Mouse (Mus musculus) heart, postnatal 0 days (tissue): ENCODE data around the gene Ntrk3.

Experiments used
- CTCF ChIP-seq: IDR thresholded peaks from 2 replicates; pipeline ENCODE4 v1.5.1; 2016; ENCODE audit warnings: antibody characterized with exemption, control low read depth, low read depth
- EP300 ChIP-seq: IDR thresholded peaks from 2 replicates; pipeline ENCODE4 v1.6.1; 2016; ENCODE audit warnings: antibody characterized with exemption, low read depth

DNA sequence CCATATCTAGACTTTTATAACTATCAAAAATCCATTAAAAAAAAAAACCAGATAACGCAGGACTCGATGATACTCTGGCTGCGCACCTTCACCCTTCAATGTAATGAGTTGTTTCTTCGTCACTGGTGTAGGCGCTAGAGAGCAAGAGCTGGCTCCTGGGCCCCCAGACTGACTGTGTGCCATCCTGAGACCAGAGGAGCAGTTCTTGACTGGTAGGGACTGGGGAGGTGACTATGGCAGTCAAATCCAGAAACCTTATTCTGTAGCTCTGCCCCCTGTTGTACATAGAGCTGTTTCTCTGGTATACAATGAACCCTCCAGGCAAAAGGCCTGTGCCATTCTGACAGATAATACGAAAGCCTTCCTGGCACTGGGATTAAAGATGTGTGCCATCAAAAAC is 616 bp downstream of the Ntrk3 start:
- TF ChIP-seq CTCF (no peak), EP300 (no peak)
